Mouse (Mus musculus) myocyte (in vitro differentiated cells): Measurements from ENCODE around the gene Serpina16.
A peak's percentile ranks its signal among the peaks of the same experiment; 100 is the strongest.

Experiments
- CEBPB ChIP-seq: IDR thresholded peaks from 2 replicates; pipeline ENCODE4 v1.6.1; 2011; ENCODE audit warnings: mild to moderate bottlenecking, moderate library complexity; ENCODE audit not compliant: poor library complexity, insufficient read depth, severe bottlenecking
- E2F4 ChIP-seq: IDR thresholded peaks from one replicate; pipeline ENCODE4 v1.6.1; 2011; ENCODE audit warnings: mild to moderate bottlenecking, control low read depth, moderate library complexity; ENCODE audit not compliant: insufficient read depth
- MAX ChIP-seq: IDR thresholded peaks from one replicate; pipeline ENCODE4 v1.6.1; 2011; ENCODE audit warnings: low read depth, mild to moderate bottlenecking, control low read depth
- MYOD1 ChIP-seq, 3 experiments: IDR thresholded peaks; one replicate each; pipeline ENCODE4 v1.6.1; 2011; ENCODE audit warnings: control low read depth in 2 of 3, low read depth in 2 of 3, mild to moderate bottlenecking in 2 of 3, moderate library complexity in 1 of 3; ENCODE audit not compliant: insufficient read length in 2 of 3, control insufficient read depth in 1 of 3
- MYOG ChIP-seq, 3 experiments: IDR thresholded peaks; one replicate each; pipeline ENCODE4 v1.6.1; 2011; ENCODE audit warnings: control low read depth in 2 of 3, low read depth in 2 of 3, mild to moderate bottlenecking in 2 of 3; ENCODE audit not compliant: insufficient read length in 2 of 3, control insufficient read depth in 1 of 3, insufficient read depth in 1 of 3
- POLR2A ChIP-seq: IDR thresholded peaks from one replicate; pipeline ENCODE4 v1.6.1; 2011; ENCODE audit warnings: low read depth, mild to moderate bottlenecking, control low read depth, moderate library complexity; ENCODE audit not compliant: insufficient read length
- POLR2AphosphoS2 ChIP-seq: IDR thresholded peaks from one replicate; pipeline ENCODE4 v1.6.1; 2011; ENCODE audit warnings: low read depth, control low read depth; ENCODE audit not compliant: insufficient read length
- SRF ChIP-seq: IDR thresholded peaks from one replicate; pipeline ENCODE4 v1.6.1; 2011; ENCODE audit warnings: low read depth; ENCODE audit not compliant: control insufficient read depth, insufficient read length
- TCF12 ChIP-seq: IDR thresholded peaks from one replicate; pipeline ENCODE4 v1.6.1; 2011; ENCODE audit warnings: mild to moderate bottlenecking, control low read depth; ENCODE audit not compliant: poor library complexity, insufficient read depth, severe bottlenecking
- USF1 ChIP-seq: IDR thresholded peaks from one replicate; pipeline ENCODE4 v1.6.1; 2011; ENCODE audit warnings: low read depth, mild to moderate bottlenecking, control low read depth, moderate library complexity

DNA sequence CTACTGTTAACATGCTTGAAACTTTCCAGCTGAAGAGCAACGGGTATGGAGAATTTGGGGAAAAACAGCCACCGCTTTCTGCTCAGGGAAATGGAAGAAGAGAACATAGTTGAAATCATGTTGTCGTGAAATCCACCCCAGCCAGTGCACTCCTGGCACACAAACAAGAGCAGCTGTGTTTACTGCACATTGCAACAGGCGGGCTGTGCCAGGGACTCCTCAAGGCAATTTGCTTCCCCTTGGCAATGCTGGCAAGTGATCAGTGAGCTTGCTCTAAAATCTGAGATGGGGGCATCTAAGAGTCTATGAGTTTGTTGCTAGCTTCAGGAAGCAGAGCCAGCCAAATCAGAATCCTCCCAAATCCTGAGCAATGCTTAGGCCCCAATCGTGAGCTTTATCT, 5.6 kb downstream of the Serpina16 start:
- TF ChIP-seq E2F4 (no peak), POLR2A (no peak), CEBPB (peak; percentile 80), TCF12 (no peak), MAX (no peak), SRF (no peak), USF1 (no peak), MYOG (IDR thresholded peaks at IDR 0.05; ENCODE audit: control insufficient read depth in 1 of 3, insufficient read depth in 1 of 3, insufficient read length in 2 of 3, low read depth in 2 of 3) (peak in 1 of 3 experiments; percentile 51), POLR2AphosphoS2 (no peak), MYOD1 (IDR thresholded peaks at IDR 0.05; ENCODE audit: control insufficient read depth in 1 of 3, insufficient read length in 2 of 3, low read depth in 2 of 3) (peak in 1 of 3 experiments; percentile 42)
